ENCODE assay signal across 9 mouse cellular contexts in genomic region chr11:70755645-70756044, GRCm38 (mm10). TPM values are rescaled to one million over a fixed set of nuclear protein-coding genes. Genes with fewer than 3 reads are reported as not detected.
DNase-seq lines count a peak whose midpoint lies in the region; ATAC-seq and TF ChIP-seq lines count a peak whose summit lies in the region.
"Had no signal": no experiment of that assay in that cellular context is flagged by ENCODE, and none has a peak within 500 bp of the region (broad histone marks: within the 10 kb centered on the region; RNA-seq: fewer than 3 reads in every experiment).

No protein-coding gene starts in this region.

- no peaks in the 10 kb centered on the region for H3K36me3 ChIP-seq in intestine, embryonic 14.5 days (ENCODE audit: control insufficient read depth, insufficient read depth, low read length)
- no peaks in the 10 kb centered on the region for H3K36me3 ChIP-seq in intestine, embryonic 15.5 days
- H3K36me3 ChIP-seq in forebrain, postnatal 0 days (ENCODE audit: insufficient read depth), result no peaks in the 10 kb centered on the region
- no peaks in the 10 kb centered on the region for H3K36me3 ChIP-seq in limb, embryonic 14.5 days (ENCODE audit: control insufficient read depth, insufficient read depth, low read length)
- H3K36me3 ChIP-seq in splenic B cell, adult 2 months (ENCODE audit: control insufficient read depth, insufficient read depth, low read length, poor library complexity, severe bottlenecking), result no peaks in the 10 kb centered on the region
- H3K36me3 ChIP-seq: embryonic facial prominence, embryonic 13.5 days had no signal

- no peak for TF ChIP-seq POLR2A in limb, embryonic 14.5 days (IDR thresholded peaks at IDR 0.05; ENCODE audit: borderline replicate concordance, extremely low read depth, insufficient read depth, insufficient read length)

- H3K4me1 ChIP-seq in intestine, embryonic 14.5 days (replicated peaks; ENCODE audit: control insufficient read depth, insufficient read depth, low read length), result no peaks in the 10 kb centered on the region
- H3K4me1 ChIP-seq in intestine, embryonic 15.5 days (replicated peaks), result 0 out of 2 replicates have a peak, but pooled peaks cover 3% of the 10 kb centered on the region
- no peaks in the 10 kb centered on the region for H3K4me1 ChIP-seq in forebrain, postnatal 0 days (ENCODE audit: insufficient read depth)
- no peaks in the 10 kb centered on the region for H3K4me1 ChIP-seq in limb, embryonic 14.5 days (ENCODE audit: control insufficient read depth, insufficient read depth, low read length)
- H3K4me1 ChIP-seq: embryonic facial prominence, embryonic 13.5 days had no signal

- H3K9me3 ChIP-seq in intestine, embryonic 14.5 days (ENCODE audit: control insufficient read depth, low read length), result no peaks in the 10 kb centered on the region
- no peaks in the 10 kb centered on the region for H3K9me3 ChIP-seq in intestine, embryonic 15.5 days
- no peaks in the 10 kb centered on the region for H3K9me3 ChIP-seq in forebrain, postnatal 0 days (ENCODE audit: low read length)
- H3K9me3 ChIP-seq in limb, embryonic 14.5 days (ENCODE audit: control insufficient read depth, low read length), result no peaks in the 10 kb centered on the region
- H3K9me3 ChIP-seq: embryonic facial prominence, embryonic 13.5 days had no signal

- TF ChIP-seq CTCF in forebrain, postnatal 0 days (IDR thresholded peaks at IDR 0.05; ENCODE audit: low read depth), result peak; percentile 96

- 12% methylated on average over 7 of the region's 7 CpGs for WGBS in intestine, embryonic 14.5 days
- WGBS in intestine, embryonic 15.5 days, result 8% methylated on average over 7 of the region's 7 CpGs
- 9% methylated on average over 7 of the region's 7 CpGs for WGBS in forebrain, postnatal 0 days
- WGBS in limb, embryonic 14.5 days, result 12% methylated on average over 7 of the region's 7 CpGs

- no peak overlapping the region for H3K9ac ChIP-seq in intestine, embryonic 14.5 days (ENCODE audit: low read length)
- H3K9ac ChIP-seq in intestine, embryonic 15.5 days, result no peak overlapping the region
- H3K9ac ChIP-seq in forebrain, postnatal 0 days, result no peak overlapping the region
- no peak overlapping the region for H3K9ac ChIP-seq in limb, embryonic 14.5 days (ENCODE audit: low read depth, low read length, severe bottlenecking)
- H3K9ac ChIP-seq: embryonic facial prominence, embryonic 13.5 days had no signal

- peak; percentile 96 for DNase-seq in intestine, embryonic 14.5 days (ENCODE audit: low spot score)
- DNase-seq in c-Kit-positive CD71-positive TER-119-negative erythroid progenitor cells, embryonic 14.5 days (ENCODE audit: low read depth), result peak; percentile 71
- DNase-seq in forebrain, postnatal 0 days, result peak; percentile 88
- DNase-seq in limb, embryonic 14.5 days (ENCODE audit: low spot score), result peak; percentile 75
- DNase-seq in natural killer cell, adult 2 months (ENCODE audit: low spot score in 2 of 2), result peak; percentile 71 to 82
- peak; percentile 88 for DNase-seq in splenic B cell, adult 2 months (ENCODE audit: low read depth, low spot score)

- H3K27ac ChIP-seq in intestine, embryonic 14.5 days (ENCODE audit: low read depth), result no peak overlapping the region
- H3K27ac ChIP-seq in intestine, embryonic 15.5 days, result no peak overlapping the region
- H3K27ac ChIP-seq in forebrain, postnatal 0 days (ENCODE audit: low read depth, low read length), result no peak overlapping the region
- H3K27ac ChIP-seq in limb, embryonic 14.5 days (replicated peaks; ENCODE audit: low read depth, low read length), result no peak overlapping the region
- H3K27ac ChIP-seq: embryonic facial prominence, embryonic 13.5 days had no signal

- ATAC-seq in intestine, embryonic 14.5 days (replicated peaks; ENCODE audit: low FRiP score, low TSS enrichment, low read depth), result no peak; the same call in 1 of the 2 replicates
- no peak for ATAC-seq in intestine, embryonic 15.5 days
- peak; percentile 85 for ATAC-seq in forebrain, postnatal 0 days
- peak; percentile 88 for ATAC-seq in inflammation-experienced regulatory T-cells, adult 6 months
- no peak; the same call in 1 of the 2 replicates for ATAC-seq in limb, embryonic 14.5 days (ENCODE audit: low FRiP score, low read depth)

- no peaks in the 10 kb centered on the region for H3K27me3 ChIP-seq in intestine, embryonic 14.5 days (replicated peaks; ENCODE audit: control insufficient read depth, insufficient read depth, low read length)
- no peaks in the 10 kb centered on the region for H3K27me3 ChIP-seq in intestine, embryonic 15.5 days (replicated peaks)
- H3K27me3 ChIP-seq in forebrain, postnatal 0 days (ENCODE audit: insufficient read depth, low read length), result no peaks in the 10 kb centered on the region
- no peaks in the 10 kb centered on the region for H3K27me3 ChIP-seq in limb, embryonic 14.5 days (ENCODE audit: control insufficient read depth, insufficient read depth, low read length)
- no peaks in the 10 kb centered on the region for H3K27me3 ChIP-seq in splenic B cell, adult 2 months (ENCODE audit: control insufficient read depth, insufficient read depth, low read length, poor library complexity, severe bottlenecking)
- H3K27me3 ChIP-seq: embryonic facial prominence, embryonic 13.5 days had no signal

- no peak overlapping the region for H3K4me3 ChIP-seq in intestine, embryonic 14.5 days (ENCODE audit: low read depth, low read length)
- no peak overlapping the region for H3K4me3 ChIP-seq in intestine, embryonic 15.5 days (replicated peaks)
- no peak overlapping the region for H3K4me3 ChIP-seq in forebrain, postnatal 0 days (ENCODE audit: low read depth, low read length)
- no peak overlapping the region for H3K4me3 ChIP-seq in limb, embryonic 14.5 days (replicated peaks; ENCODE audit: low read length)
- H3K4me3 ChIP-seq: embryonic facial prominence, embryonic 13.5 days had no signal

- H3K4me2 ChIP-seq in intestine, embryonic 14.5 days (ENCODE audit: low read length), result no peak overlapping the region
- H3K4me2 ChIP-seq in intestine, embryonic 15.5 days (replicated peaks), result no peak overlapping the region
- H3K4me2 ChIP-seq in forebrain, postnatal 0 days (ENCODE audit: low read depth), result no peak overlapping the region
- H3K4me2 ChIP-seq in limb, embryonic 14.5 days (replicated peaks; ENCODE audit: low read depth, low read length, severe bottlenecking), result no peak overlapping the region
- H3K4me2 ChIP-seq: embryonic facial prominence, embryonic 13.5 days had no signal

RNA-seq across cellular contexts. Expression of gene Zfp3, which starts 8.4 kb away (rescaled TPM):
- polyA plus RNA-seq in intestine, embryonic 14.5 days (2014; fragmentation: Nextera tagmentation; extraction: Ambion mirVana), result 6.1 and 6.2 TPM in 2 replicates
- 5.3 and 6.2 TPM in 2 replicates for polyA plus RNA-seq in intestine, embryonic 15.5 days (2015; fragmentation: Nextera tagmentation; extraction: Ambion mirVana)
- total RNA-seq in forebrain, postnatal 0 days (2014; rRNA removed), result 13.4 and 14.8 TPM in 2 replicates
- 13.5 and 15.1 TPM in 2 replicates for polyA plus RNA-seq in forebrain, postnatal 0 days (2015; fragmentation: Nextera tagmentation; extraction: Ambion mirVana)
- polyA plus RNA-seq in inflammation-experienced regulatory T-cells, adult 6 months (2017; shearing (Covaris generic)), result 1 to 10 TPM; 3.4 to 5.8 (median 4.6) TPM
- 2.5 and 4.4 TPM in 2 replicates for polyA plus RNA-seq in limb, embryonic 14.5 days (2012; rRNA removed)
- polyA plus RNA-seq in limb, embryonic 14.5 days (2014; fragmentation: Nextera tagmentation; extraction: Ambion mirVana), result 5.9 and 7.3 TPM in 2 replicates

RNA-seq across cellular contexts. Expression of gene Kif1c, which starts 55.3 kb away (rescaled TPM):
- polyA plus RNA-seq in intestine, embryonic 14.5 days (2014; fragmentation: Nextera tagmentation; extraction: Ambion mirVana), result 11.4 and 14.3 TPM in 2 replicates
- polyA plus RNA-seq in intestine, embryonic 15.5 days (2015; fragmentation: Nextera tagmentation; extraction: Ambion mirVana), result 4.4 TPM in 2 replicates
- total RNA-seq in forebrain, postnatal 0 days (2014; rRNA removed), result 16.8 and 25.9 TPM in 2 replicates
- 1.1 and 1.2 TPM in 2 replicates for polyA plus RNA-seq in forebrain, postnatal 0 days (2015; fragmentation: Nextera tagmentation; extraction: Ambion mirVana)
- 1 to 10 TPM in 2 of 3 experiments, under 1 TPM in 1; 0.99 to 2.0 (median 1.3) TPM for polyA plus RNA-seq in inflammation-experienced regulatory T-cells, adult 6 months (2017; shearing (Covaris generic))
- 41.1 and 45.8 TPM in 2 replicates for polyA plus RNA-seq in limb, embryonic 14.5 days (2012; rRNA removed)
- 14.6 and 16.2 TPM in 2 replicates for polyA plus RNA-seq in limb, embryonic 14.5 days (2014; fragmentation: Nextera tagmentation; extraction: Ambion mirVana)

RNA-seq across cellular contexts. Expression of gene Inca1, which starts 55.7 kb away (rescaled TPM):
- 1.5 and 1.6 TPM in 2 replicates for polyA plus RNA-seq in intestine, embryonic 14.5 days (2014; fragmentation: Nextera tagmentation; extraction: Ambion mirVana)
- polyA plus RNA-seq in intestine, embryonic 15.5 days (2015; fragmentation: Nextera tagmentation; extraction: Ambion mirVana), result 1.4 and 1.5 TPM in 2 replicates
- total RNA-seq in forebrain, postnatal 0 days (2014; rRNA removed), result 0.62 and 0.69 TPM in 2 replicates
- 1.5 and 2.1 TPM in 2 replicates for polyA plus RNA-seq in forebrain, postnatal 0 days (2015; fragmentation: Nextera tagmentation; extraction: Ambion mirVana)
- 1 to 10 TPM in 1 of 3 experiments, under 1 TPM in 1, not detected in 1; 0.44 to 1.0 TPM for polyA plus RNA-seq in inflammation-experienced regulatory T-cells, adult 6 months (2017; shearing (Covaris generic))
- 1.3 TPM in 2 replicates for polyA plus RNA-seq in limb, embryonic 14.5 days (2012; rRNA removed)
- polyA plus RNA-seq in limb, embryonic 14.5 days (2014; fragmentation: Nextera tagmentation; extraction: Ambion mirVana), result 0.81 and 0.93 TPM in 2 replicates

RNA-seq across cellular contexts. Expression of gene Scimp, which starts 56.7 kb away (rescaled TPM):
- polyA plus RNA-seq in intestine, embryonic 14.5 days (2014; fragmentation: Nextera tagmentation; extraction: Ambion mirVana), result 0.40 and 0.45 TPM in 2 replicates
- 0.70 and 0.88 TPM in 2 replicates for polyA plus RNA-seq in intestine, embryonic 15.5 days (2015; fragmentation: Nextera tagmentation; extraction: Ambion mirVana)
- total RNA-seq in forebrain, postnatal 0 days (2014; rRNA removed), result not detected in 2 replicates
- 0.15 TPM in 1 of 2 replicates, not detected in the other for polyA plus RNA-seq in forebrain, postnatal 0 days (2015; fragmentation: Nextera tagmentation; extraction: Ambion mirVana)
- 1 to 10 TPM in 1 of 3 experiments, under 1 TPM in 1, not detected in 1; 0.67 to 1.1 TPM for polyA plus RNA-seq in inflammation-experienced regulatory T-cells, adult 6 months (2017; shearing (Covaris generic))
- polyA plus RNA-seq in limb, embryonic 14.5 days (2012; rRNA removed), result 0.05 and 0.13 TPM in 2 replicates
- polyA plus RNA-seq in limb, embryonic 14.5 days (2014; fragmentation: Nextera tagmentation; extraction: Ambion mirVana), result 0.40 and 0.62 TPM in 2 replicates

Comparison
In these comparisons a context has a peak if more than half of its experiments do, and no peak if none do; other contexts are left out.
1. ATAC-seq: peak in forebrain, postnatal 0 days (single experiment) and inflammation-experienced regulatory T-cells, adult 6 months (single experiment); none in intestine, embryonic 14.5 days (single experiment), intestine, embryonic 15.5 days (single experiment) and limb, embryonic 14.5 days (single experiment).
2. Peak in every context shown above with its lines, with median percentiles within 50 percentile points of each other: DNase-seq.